Mouse (Mus musculus): ENCODE data around the gene Pofut2.

DNA sequence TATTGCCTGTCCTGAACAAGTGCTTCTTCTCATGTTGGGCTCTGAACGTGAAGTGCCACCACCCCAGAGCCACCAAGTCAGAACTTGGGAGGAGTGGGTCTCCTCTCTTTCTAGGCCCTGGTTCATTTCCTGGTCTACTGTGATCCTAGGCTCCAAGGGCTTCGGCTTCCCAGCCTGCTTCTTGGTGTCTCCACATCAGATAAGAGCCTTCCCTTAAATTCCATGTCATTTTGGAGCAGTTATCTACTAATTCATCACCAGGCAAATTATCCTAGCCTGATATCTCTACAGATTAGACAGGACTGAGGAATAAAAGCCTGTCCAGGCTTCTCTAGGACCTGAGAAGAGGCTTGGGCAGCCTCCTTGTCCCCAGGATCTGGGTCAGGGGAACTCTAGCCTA, 42.7 kb upstream of the Pofut2 start:
- TF ChIP-seq E2F4 (IDR thresholded peaks at IDR 0.05; ENCODE audit: insufficient read depth) (no peak), REST (IDR thresholded peaks at IDR 0.05; ENCODE audit: insufficient read depth, insufficient read length) (no peak), MYOG (IDR thresholded peaks at IDR 0.05; ENCODE audit: control insufficient read depth in 1 of 3, insufficient read depth in 1 of 3, insufficient read length in 2 of 3, low read depth in 2 of 3) (no peak), POLR2A (IDR thresholded peaks at IDR 0.05; ENCODE audit: insufficient read length, low read depth) (no peak), MAX (IDR thresholded peaks at IDR 0.05; ENCODE audit: low read depth) (no peak), TCF3 (IDR thresholded peaks at IDR 0.05; ENCODE audit: insufficient read length, low read depth) (no peak), TCF12 (IDR thresholded peaks at IDR 0.05; ENCODE audit: insufficient read depth, poor library complexity, severe bottlenecking) (no peak), USF1 (IDR thresholded peaks at IDR 0.05; ENCODE audit: low read depth) (no peak), SRF (IDR thresholded peaks at IDR 0.05; ENCODE audit: control insufficient read depth, insufficient read length, low read depth) (no peak)
